Mouse (Mus musculus) intestine, embryonic 16.5 days (tissue): Measurements from ENCODE around the gene Cd200. TPM values are rescaled to one million over a fixed set of nuclear protein-coding genes. Genes with fewer than 3 reads are reported as not detected.
A peak's percentile ranks its signal among the peaks of the same experiment; 100 is the strongest.
"Not testable (repeated sequence)": the region's sequence is repeated elsewhere in the genome, so short reads cannot be mapped to it uniquely, and the experiment has no call there.

Experiments
- ATAC-seq: fragments of 200-750 bp; cut with Nextera tagmentation; 2 replicates; pipeline ENCODE4 v1.8.0; 2017; ENCODE audit warnings: moderate TSS enrichment, moderate library complexity
- H3K27ac ChIP-seq: fragments of 300-500 bp; sonication (generic); 2 replicates; pipeline ENCODE4 v1.5.1; 2014; ENCODE audit warnings: mild to moderate bottlenecking, low read length
- H3K27me3 ChIP-seq: fragments of 300-500 bp; sonication (generic); replicated peaks from 2 replicates; pipeline ENCODE4 v1.6.1; 2014; ENCODE audit warnings: low read length, control low read depth, mixed read lengths; ENCODE audit not compliant: control insufficient read depth, insufficient read depth
- H3K36me3 ChIP-seq: fragments of 300-500 bp; sonication (generic); 2 replicates; pipeline ENCODE4 v1.6.1; 2014; ENCODE audit warnings: low read length, control low read depth; ENCODE audit not compliant: control insufficient read depth, insufficient read depth
- H3K4me1 ChIP-seq: fragments of 300-500 bp; sonication (generic); 2 replicates; pipeline ENCODE4 v1.6.1; 2014; ENCODE audit warnings: low read length, control low read depth, mixed read lengths; ENCODE audit not compliant: control insufficient read depth, insufficient read depth
- H3K4me2 ChIP-seq: fragments of 300-500 bp; sonication (generic); 2 replicates; pipeline ENCODE4 v1.6.1; 2014; ENCODE audit warnings: low read depth, low read length, control low read depth
- H3K4me3 ChIP-seq: fragments of 300-500 bp; sonication (generic); 2 replicates; pipeline ENCODE4 v1.5.1; 2014; ENCODE audit warnings: mild to moderate bottlenecking, low read length
- H3K9ac ChIP-seq: fragments of 300-500 bp; sonication (generic); 2 replicates; pipeline ENCODE4 v1.6.1; 2014; ENCODE audit warnings: low read depth, low read length
- H3K9me3 ChIP-seq: fragments of 300-500 bp; sonication (generic); 2 replicates; pipeline ENCODE4 v1.6.1; 2016; ENCODE audit warnings: low read length, control low read depth; ENCODE audit not compliant: control insufficient read depth
- WGBS: fragments of 180-500 bp; shearing (Covaris S2); extraction: QIAGEN DNeasy Blood & Tissue Kit; methylation state at CpG from one replicate; pipeline ENCODE4 v1.1.7; 2014; 5-methylcytosine and 5-hydroxymethylcytosine counted together
- polyA plus RNA-seq: library from polyadenylated mRNA; unstranded; fragments of >200 nt; fragmentation: Nextera tagmentation; extraction: Ambion mirVana; gene quantifications from 2 replicates; pipeline ENCODE4 v1.2.1, GENCODE M21; 2015

Cd200 gene
- polyA plus RNA-seq, 1 experiment from 2014 or later: 35.4 TPM

DNA sequence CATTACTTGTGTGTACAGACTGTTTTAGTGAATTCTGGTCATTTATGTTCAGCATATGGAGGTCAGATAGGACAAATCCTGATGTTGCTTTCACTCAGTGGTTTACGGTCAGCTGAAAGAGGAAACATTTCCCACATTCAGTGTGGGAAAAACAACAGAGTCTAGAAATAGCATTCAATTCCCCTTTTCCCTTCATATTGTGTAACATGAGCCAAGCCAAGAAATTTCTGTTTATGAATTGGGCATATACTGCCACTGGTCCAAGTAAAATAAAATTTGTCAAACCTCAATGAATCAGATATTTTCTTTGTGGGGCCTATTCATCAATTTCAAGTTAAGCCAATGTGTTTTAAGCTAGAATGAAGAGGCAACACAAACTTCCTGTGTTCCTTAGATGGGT, 37.8 kb downstream of the Cd200 start:
- 67% methylated on average over 1 of the region's 1 CpGs for WGBS
- H3K4me1 ChIP-seq: peaks cover 1% of the 10 kb centered on the region; the same call in 1 of the 2 replicates
- H3K36me3 ChIP-seq: no peaks in the 10 kb centered on the region
- no peak overlapping the region for H3K27ac ChIP-seq
- no peaks in the 10 kb centered on the region for H3K9me3 ChIP-seq
- no peak overlapping the region for H3K4me2 ChIP-seq
- ATAC-seq: no peak
- H3K4me3 ChIP-seq: no peak overlapping the region
- H3K9ac ChIP-seq: no peak overlapping the region
- H3K27me3 ChIP-seq: no peaks in the 10 kb centered on the region

DNA sequence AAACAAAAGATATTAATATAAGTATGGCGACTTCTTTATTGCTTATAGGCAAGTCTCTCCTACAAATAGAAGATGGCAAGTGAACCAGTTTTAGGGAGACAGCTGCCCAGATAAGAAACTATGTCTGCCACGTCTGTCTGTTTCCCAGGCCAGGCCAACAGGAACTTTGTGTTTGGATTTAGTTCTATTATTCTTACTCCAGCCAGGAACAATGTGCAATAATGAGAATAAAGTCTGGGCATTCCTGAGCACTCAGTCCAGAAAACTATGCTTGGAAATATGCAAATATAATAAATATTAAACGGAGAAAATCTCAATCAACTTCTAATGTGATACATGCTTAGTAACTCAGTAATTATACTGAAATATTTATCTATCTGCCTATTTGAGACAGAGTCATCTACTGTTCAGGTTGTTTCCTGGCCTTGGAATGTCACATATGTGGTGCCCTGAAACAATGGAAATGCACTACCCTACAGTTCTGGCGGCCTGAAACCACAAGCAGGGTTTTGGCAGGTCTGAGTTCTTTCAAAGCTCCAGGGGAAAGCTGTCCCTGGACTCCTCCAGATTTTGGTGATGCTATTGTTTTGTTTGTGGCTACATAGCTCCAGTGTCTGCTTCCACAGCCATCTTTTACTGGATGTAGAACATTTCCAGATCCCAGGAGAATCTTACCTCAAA, 39.4 kb downstream of the Cd200 start:
- peaks cover 6% of the 10 kb centered on the region; the same call in 1 of the 2 replicates for H3K4me1 ChIP-seq
- H3K36me3 ChIP-seq: no peaks in the 10 kb centered on the region
- H3K9ac ChIP-seq: no peak overlapping the region
- no peak overlapping the region for H3K27ac ChIP-seq
- 74% methylated on average over 4 of the region's 4 CpGs for WGBS
- H3K4me2 ChIP-seq: no peak overlapping the region
- H3K9me3 ChIP-seq: no peaks in the 10 kb centered on the region
- no peak overlapping the region for H3K4me3 ChIP-seq
- no peak for ATAC-seq
- H3K27me3 ChIP-seq: no peaks in the 10 kb centered on the region

DNA sequence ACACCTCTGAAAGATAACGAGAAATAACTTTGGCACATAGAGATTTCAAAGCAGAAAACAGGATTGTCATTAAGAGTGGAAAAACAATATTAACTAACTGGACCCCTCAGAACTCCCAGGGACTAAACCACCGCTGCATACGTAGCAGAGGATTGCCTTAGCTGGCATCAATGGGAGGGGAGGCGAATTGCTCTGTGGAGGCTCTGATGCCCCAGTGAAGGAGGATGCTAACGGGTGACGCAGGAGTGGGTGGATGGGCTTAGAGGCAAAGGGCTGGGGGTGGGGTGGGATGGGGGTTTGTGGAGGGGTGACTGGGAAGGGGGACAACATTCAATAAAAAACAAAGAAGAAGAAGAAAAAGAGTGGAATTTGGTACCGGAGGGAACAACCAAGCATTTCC, 42.7 kb downstream of the Cd200 start:
- H3K4me1 ChIP-seq: peaks cover 10% of the 10 kb centered on the region; the same call in 1 of the 2 replicates
- H3K4me3 ChIP-seq: no peak overlapping the region
- H3K9ac ChIP-seq: no peak overlapping the region
- H3K4me2 ChIP-seq: no peak overlapping the region
- peak overlapping the region; percentile 6; the same call in 1 of the 2 replicates for H3K27ac ChIP-seq
- no peaks in the 10 kb centered on the region for H3K9me3 ChIP-seq
- no peak for ATAC-seq
- no peaks in the 10 kb centered on the region for H3K36me3 ChIP-seq
- 73% methylated on average over 7 of the region's 7 CpGs for WGBS
- H3K27me3 ChIP-seq: no peaks in the 10 kb centered on the region

DNA sequence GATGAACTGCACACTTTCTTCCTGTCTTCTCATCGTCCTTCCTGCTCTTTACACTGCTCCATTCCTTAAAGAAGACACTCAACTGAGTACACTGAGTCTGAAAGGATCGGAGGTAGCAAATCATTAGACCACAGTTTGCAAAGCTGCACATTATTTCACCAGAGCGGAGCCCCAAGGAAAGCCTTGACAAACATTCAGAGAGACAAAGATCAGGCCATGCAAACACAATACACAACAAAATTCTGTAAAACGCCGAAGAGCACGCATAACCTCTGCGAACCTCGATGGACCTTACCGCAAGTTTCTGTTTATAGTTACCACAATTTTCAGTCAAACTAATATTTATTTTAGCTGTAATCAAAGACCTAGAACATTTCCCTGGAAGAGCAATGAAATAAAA, 43.5 kb downstream of the Cd200 start:
- 0 out of 2 replicates have a peak overlapping the region, but pooled peaks have one; percentile 37 for H3K9ac ChIP-seq
- no peak for ATAC-seq
- H3K27me3 ChIP-seq: no peaks in the 10 kb centered on the region
- no peak overlapping the region for H3K27ac ChIP-seq
- no peaks in the 10 kb centered on the region for H3K36me3 ChIP-seq
- peaks cover 12% of the 10 kb centered on the region; the same call in 1 of the 2 replicates for H3K4me1 ChIP-seq
- no peak overlapping the region for H3K4me3 ChIP-seq
- peak overlapping the region; percentile 25; the same call in 1 of the 2 replicates for H3K4me2 ChIP-seq
- 33% methylated on average over 9 of the region's 9 CpGs for WGBS
- H3K9me3 ChIP-seq: no peaks in the 10 kb centered on the region

DNA sequence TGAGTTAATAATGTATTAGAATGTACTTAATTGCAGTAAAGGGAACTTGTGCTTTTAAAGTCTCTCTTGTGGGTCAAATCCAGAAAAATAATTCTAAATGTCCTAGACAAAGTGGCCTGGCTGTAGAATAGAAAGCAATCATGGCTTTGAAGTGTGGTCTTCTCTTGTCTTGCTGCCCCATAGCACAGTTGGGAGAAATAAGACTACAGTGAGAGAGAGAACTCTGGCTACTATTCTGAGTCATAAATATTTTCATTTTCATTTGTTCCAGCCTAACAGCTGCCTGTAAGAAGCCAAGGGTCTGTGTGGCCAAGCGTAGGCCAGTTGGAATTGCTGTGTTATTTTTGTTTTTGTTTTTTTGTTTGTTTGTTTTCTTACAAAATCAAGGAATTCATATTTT, 44.2 kb downstream of the Cd200 start:
- 77% methylated on average over 1 of the region's 1 CpGs for WGBS
- Histone ChIP-seq H3K27me3 (no peaks in the 10 kb centered on the region), H3K27ac (no peak overlapping the region), H3K4me3 (no peak overlapping the region), H3K4me1 (peaks cover 12% of the 10 kb centered on the region; the same call in 1 of the 2 replicates), H3K4me2 (no peak overlapping the region), H3K36me3 (no peaks in the 10 kb centered on the region), H3K9me3 (no peaks in the 10 kb centered on the region), H3K9ac (no peak overlapping the region)
- no peak for ATAC-seq

DNA sequence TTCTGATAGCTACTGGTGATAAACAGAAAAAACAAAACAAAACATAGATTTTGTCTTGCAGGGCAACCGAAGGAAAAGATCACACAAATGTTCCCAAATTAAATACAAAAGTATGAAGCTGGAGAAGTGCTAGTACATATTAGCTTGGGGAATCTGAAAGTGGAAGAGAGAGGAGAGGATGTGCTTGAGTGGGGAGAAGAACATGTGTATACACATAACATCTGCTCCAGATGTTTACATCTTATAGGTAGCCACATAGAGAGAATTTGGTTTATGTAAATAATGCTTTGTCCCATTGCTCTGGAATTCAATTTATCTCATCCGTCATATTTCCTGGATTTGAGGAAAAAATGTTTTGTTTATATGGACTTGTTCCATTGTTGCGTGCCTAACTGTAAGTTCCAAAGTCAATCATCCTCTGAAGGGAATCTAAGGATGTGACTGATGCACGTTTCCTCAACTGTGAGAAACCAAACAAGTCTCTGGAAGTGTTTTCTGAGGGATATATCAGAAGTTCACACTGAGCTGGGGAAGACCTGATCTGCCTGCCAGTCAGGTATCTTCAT, 45.3 kb downstream of the Cd200 start:
- Histone ChIP-seq H3K36me3 (no peaks in the 10 kb centered on the region), H3K9ac (no peak overlapping the region), H3K4me2 (no peak overlapping the region), H3K9me3 (no peaks in the 10 kb centered on the region), H3K27me3 (no peaks in the 10 kb centered on the region), H3K4me3 (no peak overlapping the region), H3K27ac (peak overlapping the region; percentile 72), H3K4me1 (peaks cover 12% of the 10 kb centered on the region; the same call in 1 of the 2 replicates)
- 61% methylated on average over 4 of the region's 4 CpGs for WGBS
- ATAC-seq: no peak

DNA sequence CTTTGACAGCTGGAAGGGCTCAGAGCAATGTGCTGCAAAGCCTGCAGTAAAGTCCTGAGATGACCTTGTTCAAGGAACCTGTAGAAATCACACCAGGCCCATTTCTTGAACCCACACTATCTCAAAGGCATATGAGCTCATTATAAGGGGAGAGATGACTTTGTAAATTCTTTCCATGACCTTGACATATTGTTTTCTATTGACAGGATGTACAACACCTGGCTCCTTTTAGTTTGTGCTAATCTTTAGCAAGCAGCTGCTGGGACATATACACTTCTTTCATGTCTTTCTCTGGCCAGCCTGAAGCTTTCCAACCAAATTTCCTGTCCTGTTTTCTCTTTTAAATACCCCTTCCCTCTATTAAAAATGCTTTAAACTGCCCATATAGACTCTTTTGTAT, 47.4 kb downstream of the Cd200 start:
- Histone ChIP-seq H3K27me3 (no peaks in the 10 kb centered on the region), H3K36me3 (no peaks in the 10 kb centered on the region), H3K4me2 (no peak overlapping the region), H3K4me1 (peaks cover 12% of the 10 kb centered on the region; the same call in 1 of the 2 replicates), H3K4me3 (no peak overlapping the region), H3K9ac (no peak overlapping the region), H3K9me3 (no peaks in the 10 kb centered on the region), H3K27ac (no peak overlapping the region)
- no peak for ATAC-seq

DNA sequence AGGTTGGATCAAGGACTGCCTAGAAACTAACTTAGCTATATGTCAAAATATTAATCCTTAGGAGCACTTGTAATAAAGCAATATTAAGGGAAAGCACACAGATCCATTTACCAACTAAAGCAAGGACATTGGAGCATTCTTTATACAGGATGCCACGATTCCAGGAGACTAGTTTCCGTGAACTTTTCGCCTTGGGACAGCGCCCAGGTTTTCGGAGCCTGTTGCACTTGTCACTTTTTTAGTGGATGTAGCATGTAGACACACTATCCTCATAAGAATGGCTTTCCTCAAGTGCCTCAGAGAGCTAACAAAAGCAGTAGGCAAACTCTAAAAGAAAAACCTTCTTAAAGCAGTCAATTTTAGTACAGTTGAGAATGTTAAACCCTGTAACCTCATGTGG, 50.4 kb downstream of the Cd200 start:
- H3K36me3 ChIP-seq, H3K4me2 ChIP-seq, ATAC-seq, H3K9ac ChIP-seq, H3K4me3 ChIP-seq, H3K9me3 ChIP-seq, H3K4me1 ChIP-seq, H3K27ac ChIP-seq, H3K27me3 ChIP-seq: not testable (repeated sequence)
- 93% methylated on average over 5 of the region's 5 CpGs for WGBS

DNA sequence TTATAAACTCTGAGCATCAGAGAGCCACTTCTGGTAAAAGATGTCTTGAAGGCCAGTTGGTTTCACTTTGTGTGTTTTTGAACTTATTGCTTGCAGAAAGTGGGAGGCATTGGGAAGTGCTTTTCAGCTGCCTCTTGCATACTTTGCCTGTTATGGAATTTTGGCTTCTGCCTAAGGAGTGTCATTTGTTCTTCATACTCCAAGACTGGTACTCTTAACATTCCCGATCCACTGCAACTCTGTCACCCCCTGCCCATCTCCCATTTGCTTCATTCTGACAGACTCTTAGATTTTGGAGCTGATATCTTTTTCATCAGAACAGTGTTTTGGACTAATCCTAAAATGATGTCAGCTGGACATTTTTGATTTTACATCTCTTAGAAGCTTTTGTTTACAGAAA, 51.7 kb downstream of the Cd200 start:
- no peak overlapping the region for H3K4me2 ChIP-seq

More for the DNA sequence above, 51.7 kb downstream of the Cd200 start:
- no peak overlapping the region for H3K9ac ChIP-seq
- WGBS: 62% methylated on average over 1 of the region's 1 CpGs
- no peak overlapping the region for H3K4me3 ChIP-seq
- no peaks in the 10 kb centered on the region for H3K36me3 ChIP-seq
- no peaks in the 10 kb centered on the region for H3K27me3 ChIP-seq
- H3K27ac ChIP-seq: no peak overlapping the region
- H3K9me3 ChIP-seq: no peaks in the 10 kb centered on the region
- H3K4me1 ChIP-seq: peaks cover 3% of the 10 kb centered on the region; the same call in 1 of the 2 replicates
- no peak for ATAC-seq
